Mouse (Mus musculus): ENCODE measurements around the gene Ipo5. TPM values are rescaled to one million over a fixed set of nuclear protein-coding genes. Genes with fewer than 3 reads are reported as not detected.

The Ipo5 gene
- 28.1 and 50.2 TPM in 2 replicates for polyA plus RNA-seq (2012; rRNA removed; ENCODE audit: low replicate concordance)

GRCm38 (mm10) chr14:120910733-120911324 is at the start of gene Ipo5:
Gene Ipo5, plus strand, starts transcription at chr14:120911224.

Other genes starting within 250 kb of the Ipo5 start
- gene Farp1, start 124.0 kb downstream of the Ipo5 start, polyA plus RNA-seq (2012; rRNA removed; ENCODE audit: low replicate concordance): 23.0 and 37.7 TPM in 2 replicates